Mouse (Mus musculus) left cerebral cortex, adult 2 months (tissue): ENCODE measurements around the gene Foxred2. TPM values are rescaled to one million over a fixed set of nuclear protein-coding genes. Genes with fewer than 3 reads are reported as not detected.

ENCODE experiments used
- DNase-seq, 2 experiments: peaks; one replicate each; pipeline ENCODE4 v3.0.0; 2021 to 2022; ENCODE audit warnings: low spot score in 2 of 2, mixed read lengths in 1 of 2; ENCODE audit errors: extremely low spot score in 1 of 2
- H3K27ac ChIP-seq: fragments of 200-600 bp; 2 replicates; pipeline ENCODE4 v1.8.1; 2022
- H3K4me3 ChIP-seq: fragments of 200-600 bp; 2 replicates; pipeline ENCODE4 v1.8.1; 2022
- CTCF ChIP-seq: fragments of 200-600 bp; IDR thresholded peaks from 2 replicates; pipeline ENCODE4 v1.8.1; 2022; ENCODE audit warnings: antibody characterized with exemption, mild to moderate bottlenecking, moderate library complexity
- intact Hi-C: fragments of 180-260 bp; cut with DNase I; formaldehyde crosslinking; loops from one replicate; pipeline ENCODE4 v1.15.1; 2025
- total RNA-seq, 2 experiments: library from RNA; stranded (reverse); gene quantifications; 2 replicates each; pipeline ENCODE4 v1.2.3; 2021

The Foxred2 gene
- total RNA-seq, 2 experiments from 2014 or later: 10.9 to 11.9 TPM

DNA sequence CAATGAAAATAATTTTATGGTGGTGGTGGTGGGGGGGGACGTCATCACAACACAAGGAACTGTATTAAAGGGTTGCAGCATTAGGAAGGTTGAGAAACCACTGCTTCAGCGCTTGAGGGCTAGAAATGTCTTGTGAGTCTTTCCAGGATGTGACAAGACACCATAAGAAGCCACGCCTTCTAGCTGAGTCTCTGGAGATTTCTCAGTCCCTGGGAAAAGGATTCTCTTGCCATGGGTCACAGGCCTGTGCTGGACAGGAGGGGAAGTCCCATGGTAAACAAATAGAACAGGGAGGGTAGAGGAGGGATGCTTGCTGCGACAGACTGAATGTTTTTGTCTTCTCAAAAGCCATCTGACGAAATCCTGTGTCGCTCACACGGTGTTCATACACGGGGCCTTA is 64.8 kb downstream of the Foxred2 start:
- intact Hi-C loops: no loop called here
- Histone ChIP-seq H3K27ac (no peak overlapping the region), H3K4me3 (no peak overlapping the region)
- TF ChIP-seq CTCF: no peak
- DNase-seq: no peak

Other genes starting within 250 kb of the Foxred2 start
- gene Apol9b, start 227.7 kb downstream of the Foxred2 start, total RNA-seq: not detected
- gene Apol8, start 199.7 kb downstream of the Foxred2 start, total RNA-seq: 1 to 10 TPM; 5.1 to 5.8 TPM
- 10 to 100 TPM; 81.2 to 91.4 TPM for gene Myh9, start 114.5 kb downstream of the Foxred2 start, total RNA-seq
- gene Txn2, start 27.7 kb downstream of the Foxred2 start, total RNA-seq: 100 to 1,000 TPM; 139 to 143 TPM
- gene Eif3d, start 14.1 kb upstream of the Foxred2 start, total RNA-seq: 100 to 1,000 TPM; 101 to 102 TPM
- 10 to 100 TPM; 57.5 to 60.8 TPM for gene Cacng2, start 163.3 kb upstream of the Foxred2 start, total RNA-seq
- gene Ift27, start 217.4 kb upstream of the Foxred2 start, total RNA-seq: 10 to 100 TPM; 31.4 to 32.2 TPM
- gene Pvalb, start 249.7 kb upstream of the Foxred2 start, total RNA-seq: 10 to 100 TPM; 96.5 to 97.2 TPM